Mouse (Mus musculus): ENCODE measurements around the gene Ireb2.
"Not testable (repeated sequence)": the region's sequence is repeated elsewhere in the genome, so short reads cannot be mapped to it uniquely, and the experiment has no call there.

The Ireb2 gene

GRCm38 (mm10) chr9:54863363-54864281 lies at the start of gene Ireb2:
Gene Ireb2 (plus strand): TSS chr9:54863789.
- peak; percentile 94 to 99 for DNase-seq (ENCODE audit: low spot score in 2 of 2)

- no peak for DNase-seq (ENCODE audit: low spot score in 2 of 2)
Observed at GRCm38 (mm10) chr9:54816508-54817201, 46.9 kb upstream of the Ireb2 start.

- peak in 1 of 2 experiments; percentile 51 for DNase-seq (ENCODE audit: low spot score in 2 of 2)
Observed at GRCm38 (mm10) chr9:54821442-54822100, 42.0 kb upstream of the Ireb2 start.

DNA sequence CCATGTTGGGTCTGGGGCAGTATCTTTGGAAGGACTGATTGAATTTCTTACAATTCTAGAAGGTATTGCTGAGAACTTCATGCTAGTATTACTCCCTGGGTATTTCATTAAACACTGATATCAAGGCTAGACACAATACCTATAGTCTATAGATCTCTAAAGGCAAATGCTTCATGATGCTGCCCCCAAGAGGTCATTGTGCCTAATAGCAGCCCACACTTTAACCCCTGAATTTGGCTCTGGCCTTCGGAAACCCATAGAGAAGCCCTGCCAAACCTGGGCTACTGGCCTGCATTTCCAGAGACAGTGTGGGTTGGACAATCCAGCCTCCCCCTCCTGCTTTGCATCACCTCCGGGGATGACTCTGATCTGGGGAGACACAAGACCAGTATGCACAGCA lies 33.8 kb upstream of the Ireb2 start:
- no peak for DNase-seq (ENCODE audit: low spot score in 2 of 2)

GRCm38 (mm10) chr9:54830624-54831023 lies 33.0 kb upstream of the Ireb2 start:
- peak in 1 of 2 experiments; percentile 17 for DNase-seq (ENCODE audit: low spot score in 2 of 2)

GRCm38 (mm10) chr9:54833831-54834230 lies 29.8 kb upstream of the Ireb2 start:
- no peak for DNase-seq (ENCODE audit: low spot score in 2 of 2)

GRCm38 (mm10) chr9:54835951-54836717 lies 27.5 kb upstream of the Ireb2 start:
- DNase-seq (ENCODE audit: low spot score in 2 of 2): not testable (repeated sequence)

GRCm38 (mm10) chr9:54837835-54838234 lies 25.8 kb upstream of the Ireb2 start:
- DNase-seq (ENCODE audit: low spot score in 2 of 2): no peak

DNA sequence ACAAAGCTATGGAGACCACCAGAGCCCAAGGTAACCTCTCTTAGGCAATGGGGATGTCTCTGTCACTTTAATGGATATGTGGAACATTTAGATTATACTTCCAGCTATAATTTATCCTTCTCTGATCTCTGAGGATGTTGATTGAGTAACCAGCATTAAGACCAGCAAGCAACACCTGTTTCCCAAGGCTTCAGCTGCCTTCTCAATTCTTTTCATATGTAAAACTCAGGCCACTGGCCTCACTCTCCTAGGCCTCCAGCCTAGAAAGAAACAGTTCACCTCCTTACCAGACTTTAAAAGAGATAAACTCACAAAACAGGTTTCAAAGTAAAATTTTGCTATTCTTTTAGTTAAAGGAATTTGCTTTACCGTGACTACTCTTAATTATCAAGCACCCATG lies 23.4 kb upstream of the Ireb2 start:
- DNase-seq (ENCODE audit: low spot score in 2 of 2): no peak

DNA sequence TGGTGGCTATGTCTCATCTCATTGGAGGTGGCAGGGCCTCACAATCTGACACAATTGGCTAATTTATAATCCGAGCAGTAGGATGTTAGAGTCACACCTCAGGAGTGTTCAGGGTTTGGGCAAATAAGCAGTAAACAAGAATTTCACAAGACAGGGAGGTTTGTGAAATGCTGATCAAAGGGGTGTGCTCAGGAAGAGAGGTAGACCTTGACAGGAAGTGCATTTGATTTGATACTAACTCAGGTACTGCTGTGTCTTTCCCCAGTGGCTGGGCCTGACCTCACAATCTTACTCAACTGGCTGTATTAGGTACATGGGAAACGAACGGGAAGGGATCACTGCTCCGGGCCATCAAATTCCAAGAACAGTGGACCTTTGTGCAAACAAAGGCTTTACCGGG lies 21.3 kb upstream of the Ireb2 start:
- no peak for DNase-seq (ENCODE audit: low spot score in 2 of 2)

DNA sequence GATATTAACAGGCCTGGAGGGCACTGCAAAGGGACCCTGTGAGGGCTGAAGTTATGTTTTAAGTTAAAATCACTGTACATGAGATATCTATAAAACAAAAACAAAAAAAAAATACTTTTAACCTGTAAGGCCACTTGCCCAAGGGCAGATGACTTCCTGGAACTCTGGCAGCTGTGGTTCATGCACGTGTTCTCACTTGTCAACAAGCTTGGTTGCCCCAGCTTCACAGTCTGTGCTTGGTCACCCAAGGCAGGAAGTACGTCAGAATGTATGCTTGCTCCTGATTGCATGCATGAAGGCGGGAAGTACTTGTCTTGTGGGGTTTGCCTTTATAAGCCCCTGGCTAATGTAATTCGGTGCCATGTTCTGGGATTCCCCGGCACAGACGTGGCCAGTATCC lies 19.7 kb upstream of the Ireb2 start:
- DNase-seq (ENCODE audit: low spot score in 2 of 2): no peak

DNA sequence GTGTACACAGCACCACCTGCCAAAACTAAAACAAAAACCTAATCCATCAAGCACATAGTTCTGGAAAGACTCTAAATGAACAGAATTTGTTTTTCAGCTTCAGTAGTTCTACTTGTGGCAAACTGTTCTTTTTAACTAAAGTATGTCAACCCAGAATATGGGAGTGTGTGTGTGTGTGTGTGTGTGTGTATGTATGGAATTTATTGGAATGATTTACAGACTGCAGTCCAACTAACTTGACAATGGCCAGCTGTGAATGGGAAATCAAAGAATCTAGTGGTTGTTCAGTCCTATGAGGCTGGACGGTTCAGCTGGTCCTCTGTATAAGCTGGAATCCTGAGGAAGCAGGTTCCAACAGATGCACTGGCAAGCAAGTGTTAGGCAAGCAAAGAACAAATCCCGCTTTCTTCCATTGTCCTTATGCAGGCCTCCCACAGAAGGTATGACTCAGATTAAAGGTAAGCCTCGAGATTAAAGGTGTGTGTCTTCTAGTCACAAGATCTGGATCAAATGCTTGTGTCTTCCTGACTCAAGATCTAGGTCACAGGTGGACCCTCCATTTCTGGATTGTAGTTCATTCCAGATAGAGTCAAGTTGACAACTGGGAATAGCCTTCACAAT lies 18.9 kb upstream of the Ireb2 start:
- DNase-seq (ENCODE audit: low spot score in 2 of 2): no peak

GRCm38 (mm10) chr9:54848203-54848602 lies 15.4 kb upstream of the Ireb2 start:
- DNase-seq (ENCODE audit: low spot score in 2 of 2): no peak

GRCm38 (mm10) chr9:54853036-54853435 lies 10.6 kb upstream of the Ireb2 start:
- not testable (repeated sequence) for DNase-seq (ENCODE audit: low spot score in 2 of 2)

- no peak for DNase-seq (ENCODE audit: low spot score in 2 of 2)
Observed at GRCm38 (mm10) chr9:54853619-54854018, 10.0 kb upstream of the Ireb2 start.

GRCm38 (mm10) chr9:54855638-54856037 lies 8.0 kb upstream of the Ireb2 start:
- no peak for DNase-seq (ENCODE audit: low spot score in 2 of 2)

GRCm38 (mm10) chr9:54856121-54856520 lies 7.5 kb upstream of the Ireb2 start:
- DNase-seq (ENCODE audit: low spot score in 2 of 2): no peak

- no peak for DNase-seq (ENCODE audit: low spot score in 2 of 2)
Observed at GRCm38 (mm10) chr9:54857474-54857873, 6.1 kb upstream of the Ireb2 start.

DNA sequence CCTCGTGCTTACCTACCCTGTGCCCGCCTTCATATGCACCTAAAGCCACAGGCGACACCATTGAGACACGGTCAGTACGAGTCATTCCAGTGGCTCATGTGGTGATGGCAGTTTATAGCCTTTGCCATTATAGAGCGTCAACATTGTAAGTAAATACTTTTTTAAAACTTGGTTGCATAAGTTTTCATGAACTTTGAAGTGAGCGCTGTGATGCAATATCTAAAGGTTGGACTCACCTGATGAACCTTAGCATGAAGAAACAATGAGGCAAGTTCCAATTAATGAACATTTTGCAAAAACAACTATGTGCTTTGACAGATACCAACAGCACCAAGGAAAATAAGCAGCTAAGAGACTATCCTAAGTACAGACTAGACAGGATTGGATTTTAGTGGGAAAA lies 3.1 kb upstream of the Ireb2 start:
- DNase-seq (ENCODE audit: low spot score in 2 of 2): no peak

DNA sequence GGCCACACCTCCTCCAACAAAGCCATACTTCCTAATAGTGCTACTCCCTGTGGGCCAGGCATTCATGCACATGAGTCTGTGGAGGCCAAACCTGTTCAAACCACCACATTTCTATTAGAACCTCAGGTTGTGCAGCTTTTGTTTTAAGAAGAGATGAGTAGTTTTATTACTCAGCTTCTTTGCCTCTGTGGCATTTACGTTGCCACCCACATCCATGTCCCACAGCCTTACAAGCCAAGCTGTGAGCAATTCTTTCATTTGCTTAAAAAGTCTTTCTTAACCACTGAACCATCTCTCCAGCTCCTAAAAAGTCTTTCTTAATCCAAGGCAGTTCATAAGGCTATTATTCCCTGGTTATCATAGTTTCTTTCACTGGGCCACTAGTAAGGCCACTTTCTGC lies 15.2 kb downstream of the Ireb2 start:
- peak in 1 of 2 experiments; percentile 6 for DNase-seq (ENCODE audit: low spot score in 2 of 2)

DNA sequence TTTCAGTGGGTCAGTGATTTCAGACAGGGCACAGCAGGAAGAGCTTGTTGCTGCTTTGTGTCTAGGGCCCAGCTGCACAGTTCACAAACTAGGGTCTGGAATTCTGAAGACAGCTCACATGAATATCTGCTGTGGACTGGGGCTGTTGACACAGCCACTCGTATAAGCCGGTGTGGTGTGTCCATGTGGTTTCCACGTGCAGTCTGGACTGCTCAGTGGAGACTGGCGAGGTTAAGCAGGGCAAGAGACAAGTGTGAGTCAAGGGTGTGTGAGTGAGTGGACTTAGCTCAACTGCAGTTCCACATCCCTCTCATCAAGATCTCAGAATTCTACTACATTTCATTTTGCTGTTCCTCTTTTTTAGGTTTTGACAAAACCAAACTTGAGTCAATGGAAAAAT lies 28.5 kb downstream of the Ireb2 start:
- no peak for DNase-seq (ENCODE audit: low spot score in 2 of 2)

Data from left cerebral cortex, adult 9 months (tissue).